Mouse (Mus musculus): ENCODE results near the gene Olfr825.
"Not testable (repeated sequence)": the region's sequence is repeated elsewhere in the genome, so short reads cannot be mapped to it uniquely, and the experiment has no call there.

The Olfr825 gene

GRCm38 (mm10) chr10:130166666-130167065 lies at the start of gene Olfr825:
Olfr825 (minus strand) TSS chr10:130166766.
- DNase-seq (ENCODE audit: extremely low spot score) = no peak

DNA sequence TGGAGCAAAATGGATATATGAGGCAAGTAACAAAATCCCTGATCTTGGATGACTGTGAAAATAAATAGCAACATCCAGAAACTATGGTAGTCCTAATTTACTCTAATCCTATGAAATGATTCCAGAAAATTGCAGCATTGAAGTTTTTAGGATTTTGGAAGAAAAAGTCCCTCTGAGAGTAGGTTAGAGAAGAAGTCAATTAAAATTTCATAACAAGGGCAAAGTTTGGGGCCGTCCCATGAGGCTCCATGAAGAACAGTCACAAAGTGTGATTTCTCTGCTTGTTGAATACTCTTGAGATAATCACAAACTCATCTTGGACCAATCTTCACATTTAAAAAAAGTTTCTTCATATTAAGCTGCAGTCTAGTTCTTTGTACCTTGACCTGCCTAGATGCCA lies 47.7 kb upstream of the Olfr825 start, which contains the start of gene Olfr827:
Olfr827 (minus strand) TSS at position 101 of the 400 bp plus-strand sequence.
- DNase-seq (ENCODE audit: extremely low spot score) = no peak

DNA sequence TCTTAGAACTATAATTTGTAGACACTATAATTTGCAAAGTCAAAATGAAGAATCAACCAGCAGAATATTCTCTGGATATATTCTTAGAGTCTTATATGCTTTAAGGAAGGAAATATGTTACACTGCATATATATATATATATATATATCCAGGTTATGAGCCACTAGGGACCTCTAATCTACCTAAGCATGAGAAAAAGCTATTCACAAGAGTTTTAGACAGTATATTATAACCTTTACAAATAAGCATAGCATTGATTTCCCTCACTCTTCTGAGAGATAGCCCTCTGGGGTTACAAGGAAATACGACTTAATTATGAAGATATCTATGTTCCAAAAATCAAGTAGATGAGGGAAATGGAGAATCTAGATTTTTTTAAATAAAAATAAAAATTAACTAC lies 17.5 kb upstream of the Olfr825 start, which contains the start of gene Olfr826:
Olfr826 (minus strand) TSS at position 101 of the 400 bp plus-strand sequence.
- DNase-seq (ENCODE audit: extremely low spot score) = no peak

DNA sequence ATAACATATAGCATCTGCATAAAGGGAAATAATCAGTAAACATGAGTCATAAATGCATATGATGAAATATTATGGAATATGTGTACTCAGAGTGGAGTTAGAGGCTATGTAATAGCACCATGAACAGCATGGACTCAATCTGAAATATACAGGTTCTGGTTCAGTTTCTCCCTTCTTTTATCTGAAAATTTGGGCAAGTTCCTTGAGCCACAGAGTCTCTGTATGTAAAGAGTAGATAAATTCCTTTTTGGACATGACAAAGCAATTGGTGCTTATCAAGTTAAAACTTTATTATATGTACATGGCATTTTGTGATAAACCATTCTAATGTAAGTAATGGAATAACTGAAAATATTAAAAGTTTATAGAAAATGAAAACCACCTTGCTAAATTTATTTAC lies 1.4 kb downstream of the Olfr825 start:
- no peak for DNase-seq (ENCODE audit: extremely low spot score)

GRCm38 (mm10) chr10:130144121-130144520 lies 22.4 kb downstream of the Olfr825 start:
- DNase-seq (ENCODE audit: extremely low spot score) = no peak

DNA sequence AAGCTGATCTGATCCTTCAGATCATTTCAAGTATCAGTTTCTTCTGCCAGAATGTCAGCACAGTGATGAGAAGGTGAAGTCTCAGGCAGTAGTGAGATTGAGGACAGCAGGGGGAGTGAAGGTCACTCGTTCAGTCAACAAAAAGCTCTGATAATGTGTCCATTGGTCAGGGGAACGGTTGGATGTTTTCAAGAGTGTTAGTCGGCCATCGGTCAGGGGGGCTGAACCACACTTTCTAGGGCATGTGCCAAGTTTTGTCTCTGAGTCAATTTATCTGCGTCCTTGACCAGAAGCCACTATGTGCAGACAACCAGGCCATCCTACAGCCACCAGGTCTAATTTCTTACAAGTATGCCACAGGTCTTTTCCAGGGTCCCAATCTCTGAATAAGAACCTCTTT lies 24.1 kb downstream of the Olfr825 start:
- not testable (repeated sequence) for DNase-seq (ENCODE audit: extremely low spot score)

DNA sequence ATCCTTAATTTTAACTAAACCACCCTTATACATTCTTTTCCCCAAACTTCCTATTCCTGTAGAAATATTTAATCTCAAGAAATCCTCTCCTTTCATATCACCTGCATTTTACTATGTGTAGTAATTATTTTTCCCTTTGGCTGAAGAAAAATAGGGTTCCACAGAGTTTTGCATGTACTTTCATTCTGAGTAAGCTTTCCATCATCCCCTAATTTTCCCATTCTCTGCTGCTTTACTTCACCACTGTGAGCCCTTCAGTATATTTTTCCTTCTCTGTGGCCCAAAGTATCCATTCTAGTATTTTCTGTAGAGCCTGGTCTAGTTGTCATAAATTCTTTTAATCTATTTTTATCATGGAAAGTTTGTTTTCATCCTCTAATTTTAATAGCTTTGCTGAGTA lies 31.8 kb downstream of the Olfr825 start:
- no peak for DNase-seq (ENCODE audit: extremely low spot score)

DNA sequence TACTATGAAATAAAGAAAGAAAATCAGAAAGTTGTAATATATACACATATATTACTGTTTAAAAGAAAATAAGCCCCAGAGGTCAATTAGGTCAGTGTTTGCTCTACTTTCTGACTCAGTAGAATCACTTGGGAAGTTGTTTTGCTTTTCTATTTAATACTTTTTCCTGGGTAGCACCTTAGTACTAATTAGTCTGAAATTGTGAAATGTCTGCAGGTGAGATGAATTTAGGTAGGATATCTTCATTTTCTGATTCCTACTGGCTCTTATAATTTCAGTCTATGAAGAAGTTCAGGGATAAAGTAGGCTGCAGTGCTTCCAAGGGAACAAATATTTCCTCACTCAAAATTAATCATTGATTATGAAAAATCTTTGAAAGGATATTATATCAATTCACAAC lies 36.7 kb downstream of the Olfr825 start, which contains the start of gene Olfr824:
Olfr824 (minus strand) TSS at position 101 of the 400 bp plus-strand sequence.
- not testable (repeated sequence) for DNase-seq (ENCODE audit: extremely low spot score)

- DNase-seq (ENCODE audit: extremely low spot score) = not testable (repeated sequence)
Measured at GRCm38 (mm10) chr10:130116045-130116444, 50.5 kb downstream of the Olfr825 start.

DNA sequence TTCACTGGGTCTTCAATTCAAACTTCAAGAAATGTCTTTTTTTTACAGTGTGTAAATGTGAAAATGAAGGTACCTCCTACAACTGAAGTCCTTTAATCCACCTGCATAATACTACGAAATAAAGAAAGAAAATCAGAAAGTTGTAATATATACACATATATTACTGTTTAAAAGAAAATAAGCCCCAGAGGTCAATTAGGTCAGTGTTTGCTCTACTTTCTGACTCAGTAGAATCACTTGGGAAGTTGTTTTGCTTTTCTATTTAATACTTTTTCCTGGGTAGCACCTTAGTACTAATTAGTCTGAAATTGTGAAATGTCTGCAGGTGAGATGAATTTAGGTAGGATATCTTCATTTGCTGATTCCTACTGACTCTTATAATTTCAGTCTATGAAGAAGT lies 51.3 kb downstream of the Olfr825 start, which contains the start of gene Olfr823:
Olfr823 (minus strand) TSS at position 101 of the 400 bp plus-strand sequence.
- not testable (repeated sequence) for DNase-seq (ENCODE audit: extremely low spot score)

All from embryo, embryonic 9.5 days (tissue).